Mouse (Mus musculus) MEL (cell line): ENCODE data around the gene Hacd4. TPM values are rescaled to one million over a fixed set of nuclear protein-coding genes. Genes with fewer than 3 reads are reported as not detected.

Source experiments
- DNase-seq: peaks from one replicate; pipeline ENCODE4 v3.0.0; 2011; ENCODE audit warnings: low read depth, low spot score
- H3K27ac ChIP-seq: 2 replicates; pipeline ENCODE4 v1.5.1; 2012; ENCODE audit warnings: low read depth, mild to moderate bottlenecking, control low read depth, low read length, moderate library complexity; ENCODE audit not compliant: control insufficient read depth
- H3K27me3 ChIP-seq, 2 experiments: fragments of 150-350 bp in 1 of 2; sonication (generic) in 1 of 2; 2 replicates each; pipeline ENCODE4 v1.6.1; 2012; ENCODE audit warnings: low read length in 2 of 2, mild to moderate bottlenecking in 2 of 2, improper control_type of control experiment in 1 of 2, moderate library complexity in 1 of 2; ENCODE audit not compliant: insufficient read depth in 2 of 2, control insufficient read depth in 1 of 2
- H3K36me3 ChIP-seq, 2 experiments: 2 replicates each; pipeline ENCODE4 v1.6.1; 2012 to 2014; ENCODE audit warnings: low read length in 2 of 2, improper control_type of control experiment in 1 of 2, inconsistent platforms in 1 of 2, mild to moderate bottlenecking in 1 of 2; ENCODE audit not compliant: insufficient read depth in 2 of 2, control insufficient read depth in 1 of 2
- H3K4me1 ChIP-seq, 2 experiments: fragments of 150-350 bp in 1 of 2; sonication (generic) in 1 of 2; 2 replicates each; pipeline ENCODE4 v1.6.1; 2012; ENCODE audit warnings: low read length in 2 of 2, improper control_type of control experiment in 1 of 2, mild to moderate bottlenecking in 1 of 2; ENCODE audit not compliant: insufficient read depth in 2 of 2, control insufficient read depth in 1 of 2
- H3K4me3 ChIP-seq, 2 experiments: fragments of 150-350 bp in 1 of 2; sonication (generic) in 1 of 2; 2 replicates each; pipeline ENCODE4 v1.5.1; 2012; ENCODE audit warnings: low read depth in 2 of 2, low read length in 2 of 2, mild to moderate bottlenecking in 2 of 2, moderate library complexity in 2 of 2, control low read depth in 1 of 2, improper control_type of control experiment in 1 of 2; ENCODE audit not compliant: control insufficient read depth in 1 of 2, insufficient read depth in 1 of 2
- H3K79me2 ChIP-seq: 2 replicates; pipeline ENCODE4 v1.6.1; 2012; ENCODE audit warnings: mild to moderate bottlenecking, low read length, moderate library complexity; ENCODE audit not compliant: control insufficient read depth, poor library complexity, insufficient read depth
- H3K9ac ChIP-seq: 2 replicates; pipeline ENCODE4 v1.6.1; 2012; ENCODE audit warnings: low read depth, mild to moderate bottlenecking, control low read depth, low read length, moderate library complexity; ENCODE audit not compliant: control insufficient read depth, poor library complexity, severe bottlenecking
- H3K9me3 ChIP-seq: fragments of 150-350 bp; sonication (generic); replicated peaks from 2 replicates; pipeline ENCODE4 v1.6.1; 2012; ENCODE audit warnings: mild to moderate bottlenecking, low read length, improper control_type of control experiment, moderate library complexity; ENCODE audit not compliant: insufficient read depth
- BHLHE40 ChIP-seq: IDR thresholded peaks from 2 replicates; pipeline ENCODE4 v1.6.1; 2012; ENCODE audit warnings: low read depth, mild to moderate bottlenecking, inconsistent platforms, low read length, improper control_type of control experiment, borderline replicate concordance
- CHD1 ChIP-seq: IDR thresholded peaks from 2 replicates; pipeline ENCODE4 v1.6.1; 2012; ENCODE audit warnings: low read depth, mild to moderate bottlenecking, inconsistent platforms, low read length, improper control_type of control experiment
- CHD2 ChIP-seq: IDR thresholded peaks from 2 replicates; pipeline ENCODE4 v1.6.1; 2011; ENCODE audit warnings: low read length, improper control_type of control experiment
- CTCF ChIP-seq, 3 experiments: IDR thresholded peaks in 2 of 3; conservative IDR thresholded peaks in 1 of 3; 2 replicates each; pipeline ENCODE4 v1.5.1; 2011 to 2012; ENCODE audit warnings: low read length in 3 of 3, low read depth in 2 of 3, mild to moderate bottlenecking in 2 of 3, improper control_type of control experiment in 1 of 3, inconsistent platforms in 1 of 3, mixed read lengths in 1 of 3, moderate library complexity in 1 of 3; ENCODE audit not compliant: control insufficient read depth in 1 of 3, insufficient read depth in 1 of 3, poor library complexity in 1 of 3, severe bottlenecking in 1 of 3
- ELF1 ChIP-seq: IDR thresholded peaks from 2 replicates; pipeline ENCODE4 v1.6.1; 2014; ENCODE audit warnings: low read depth, mild to moderate bottlenecking, inconsistent platforms, low read length, improper control_type of control experiment, moderate library complexity
- EP300 ChIP-seq, 2 experiments: IDR thresholded peaks; 2 replicates each; pipeline ENCODE4 v1.6.1; 2011; ENCODE audit warnings: improper control_type of control experiment in 2 of 2, low read length in 2 of 2, low read depth in 1 of 2, mild to moderate bottlenecking in 1 of 2
- GABPA ChIP-seq: IDR thresholded peaks from 2 replicates; pipeline ENCODE4 v1.6.1; 2012; ENCODE audit warnings: low read depth, mild to moderate bottlenecking, inconsistent platforms, low read length, improper control_type of control experiment, moderate library complexity
- HCFC1 ChIP-seq: IDR thresholded peaks from 2 replicates; pipeline ENCODE4 v1.6.1; 2012; ENCODE audit warnings: low read depth, mild to moderate bottlenecking, inconsistent platforms, low read length, improper control_type of control experiment, moderate library complexity
- MAX ChIP-seq: IDR thresholded peaks from 2 replicates; pipeline ENCODE4 v1.6.1; 2011; ENCODE audit warnings: low read length, improper control_type of control experiment
- MAZ ChIP-seq: IDR thresholded peaks from 2 replicates; pipeline ENCODE4 v1.6.1; 2012; ENCODE audit warnings: low read depth, mild to moderate bottlenecking, inconsistent platforms, low read length, improper control_type of control experiment
- MEF2A ChIP-seq: IDR thresholded peaks from 2 replicates; pipeline ENCODE4 v1.6.1; 2014; ENCODE audit warnings: low read depth, mild to moderate bottlenecking, inconsistent platforms, low read length, improper control_type of control experiment; ENCODE audit not compliant: poor library complexity, insufficient replicate concordance, severe bottlenecking; ENCODE audit errors: extremely low read depth
- MYB ChIP-seq: IDR thresholded peaks from 2 replicates; pipeline ENCODE4 v1.6.1; 2011; ENCODE audit warnings: mild to moderate bottlenecking, low read depth, low read length, improper control_type of control experiment
- NELFE ChIP-seq: IDR thresholded peaks from 2 replicates; pipeline ENCODE4 v1.6.1; 2011; ENCODE audit warnings: low read depth, low read length, improper control_type of control experiment
- POLR2A ChIP-seq, 2 experiments: IDR thresholded peaks; 2 replicates each; pipeline ENCODE4 v1.6.1; 2011 to 2012; ENCODE audit warnings: low read length in 2 of 2, mild to moderate bottlenecking in 2 of 2, control low read depth in 1 of 2, improper control_type of control experiment in 1 of 2, low read depth in 1 of 2, moderate library complexity in 1 of 2; ENCODE audit not compliant: control insufficient read depth in 1 of 2, insufficient read depth in 1 of 2, poor library complexity in 1 of 2
- POLR2AphosphoS2 ChIP-seq: IDR thresholded peaks from 2 replicates; pipeline ENCODE4 v1.6.1; 2011; ENCODE audit warnings: low read length, improper control_type of control experiment
- POLR2AphosphoS5 ChIP-seq: IDR thresholded peaks from 2 replicates; pipeline ENCODE4 v1.6.1; 2012; ENCODE audit warnings: low read depth, borderline replicate concordance, mild to moderate bottlenecking, inconsistent platforms, low read length, moderate library complexity, mixed read lengths
- SIN3A ChIP-seq: IDR thresholded peaks from 2 replicates; pipeline ENCODE4 v1.6.1; 2012; ENCODE audit warnings: low read length, improper control_type of control experiment, inconsistent platforms
- TCF12 ChIP-seq: IDR thresholded peaks from 2 replicates; pipeline ENCODE4 v1.6.1; 2014; ENCODE audit warnings: low read depth, mild to moderate bottlenecking, inconsistent platforms, low read length, improper control_type of control experiment, moderate library complexity
- USF1 ChIP-seq: IDR thresholded peaks from 2 replicates; pipeline ENCODE4 v1.6.1; 2014; ENCODE audit warnings: low read depth, mild to moderate bottlenecking, inconsistent platforms, low read length, improper control_type of control experiment, moderate library complexity
- USF2 ChIP-seq, 2 experiments: IDR thresholded peaks; 2 replicates each; pipeline ENCODE4 v1.6.1; 2011 to 2012; ENCODE audit warnings: improper control_type of control experiment in 2 of 2, low read length in 2 of 2, borderline replicate concordance in 1 of 2, inconsistent platforms in 1 of 2, low read depth in 1 of 2, mild to moderate bottlenecking in 1 of 2; ENCODE audit not compliant: insufficient read depth in 1 of 2
- ZC3H11A ChIP-seq: IDR thresholded peaks from 2 replicates; pipeline ENCODE4 v1.6.1; 2012; ENCODE audit warnings: low read depth, mild to moderate bottlenecking, inconsistent platforms, low read length, improper control_type of control experiment
- ZKSCAN1 ChIP-seq: IDR thresholded peaks from 2 replicates; pipeline ENCODE4 v1.6.1; 2012; ENCODE audit warnings: low read depth, mild to moderate bottlenecking, inconsistent platforms, low read length, improper control_type of control experiment, moderate library complexity
- ZMIZ1 ChIP-seq: IDR thresholded peaks from 2 replicates; pipeline ENCODE4 v1.6.1; 2012; ENCODE audit warnings: low read depth, mild to moderate bottlenecking, inconsistent platforms, low read length, improper control_type of control experiment, moderate library complexity
- polyA plus RNA-seq, 2 experiments: library from polyadenylated mRNA; stranded (reverse) in 1 of 2; unstranded in 1 of 2; fragments of >175 nt in 1 of 2; fragments of >200 nt in 1 of 2; gene quantifications; 2 replicates each; pipeline versions ENCODE4 v1.2.1 to v1.2.4; 2012; ENCODE audit warnings: low replicate concordance in 2 of 2, low read depth in 1 of 2; ENCODE audit not compliant: insufficient read length in 2 of 2, insufficient read depth in 1 of 2, missing spikeins in 1 of 2
- total RNA-seq: library from RNA; depleted of rRNA; stranded (reverse); fragments of 300-350 nt; gene quantifications from 2 replicates; pipeline ENCODE4 v1.2.3, GENCODE M21; 2012

Hacd4 gene
- total and polyA plus RNA-seq, 3 experiments: 0.19 to 0.64 TPM; not detected in 1

- H3K4me3 ChIP-seq: no peak overlapping the region
- DNase-seq: peak; percentile 11
- no peak overlapping the region for H3K9ac ChIP-seq
- H3K9me3 ChIP-seq: no peaks in the 10 kb centered on the region
- H3K79me2 ChIP-seq: no peaks in the 10 kb centered on the region
- H3K36me3 ChIP-seq: no peaks in the 10 kb centered on the region
- H3K4me1 ChIP-seq: no peaks in the 10 kb centered on the region
- TF ChIP-seq ELF1 (no peak), CHD2 (no peak), MAZ (no peak), CTCF (IDR thresholded peaks at IDR 0.05 in 2 of 3, conservative IDR thresholded peaks at IDR 0.05 in 1 of 3; ENCODE audit: control insufficient read depth in 1 of 3, insufficient read depth in 1 of 3, low read depth in 2 of 3, low read length in 3 of 3, poor library complexity in 1 of 3, severe bottlenecking in 1 of 3) (no peak), POLR2A (IDR thresholded peaks at IDR 0.05; ENCODE audit: control insufficient read depth in 1 of 2, insufficient read depth in 1 of 2, low read depth in 1 of 2, low read length in 2 of 2, poor library complexity in 1 of 2) (no peak), ZMIZ1 (no peak), USF1 (no peak), POLR2AphosphoS2 (no peak), MYB (no peak), POLR2AphosphoS5 (no peak), GABPA (no peak), CHD1 (no peak), EP300 (IDR thresholded peaks at IDR 0.05; ENCODE audit: low read depth in 1 of 2, low read length in 2 of 2) (no peak)
- TF ChIP-seq, all 39 proteins: peak for 0
- Histone ChIP-seq H3K27ac (no peak overlapping the region), H3K27me3 (0 out of 4 replicates have a peak, but pooled peaks cover 0 to 1% of the 10 kb centered on the region in 2 experiments)
These were observed 41.4 kb upstream of the Hacd4 start for GRCm38 (mm10) chr4:88480130-88480529.

GRCm38 (mm10) chr4:88478809-88479186 lies 40.1 kb upstream of the Hacd4 start:
- H3K27me3 ChIP-seq: 0 out of 4 replicates have a peak, but pooled peaks cover 0 to 1% of the 10 kb centered on the region in 2 experiments
- H3K4me1 ChIP-seq: no peaks in the 10 kb centered on the region
- no peak overlapping the region for H3K27ac ChIP-seq
- no peaks in the 10 kb centered on the region for H3K79me2 ChIP-seq
- no peaks in the 10 kb centered on the region for H3K9me3 ChIP-seq
- H3K4me3 ChIP-seq: no peak overlapping the region
- no peak overlapping the region for H3K9ac ChIP-seq
- H3K36me3 ChIP-seq: no peaks in the 10 kb centered on the region
- TF ChIP-seq BHLHE40 (no peak), USF1 (no peak), MAX (no peak), CHD1 (no peak), MEF2A (no peak), TCF12 (no peak), EP300 (IDR thresholded peaks at IDR 0.05; ENCODE audit: low read depth in 1 of 2, low read length in 2 of 2) (no peak), POLR2AphosphoS5 (no peak), NELFE (no peak), SIN3A (no peak), ZC3H11A (no peak), ZKSCAN1 (no peak), USF2 (IDR thresholded peaks at IDR 0.05; ENCODE audit: borderline replicate concordance in 1 of 2, insufficient read depth in 1 of 2, low read depth in 1 of 2, low read length in 2 of 2) (no peak), HCFC1 (no peak)
- no peak for DNase-seq
